Comparison of ENCODE assay signal across 8 mouse cellular contexts in genomic region chr10:95183051-95183450, GRCm38 (mm10).
DNase-seq lines count a peak whose midpoint lies in the region; ATAC-seq and TF ChIP-seq lines count a peak whose summit lies in the region.

No protein-coding gene starts in this region.

- H3K9ac ChIP-seq in embryonic facial prominence, embryonic 11.5 days (replicated peaks; ENCODE audit: low read length) = no peak overlapping the region
- H3K9ac ChIP-seq in lung, embryonic 14.5 days = no peak overlapping the region

- 0 out of 2 replicates have a peak, but pooled peaks have one; percentile 48 for ATAC-seq in embryonic facial prominence, embryonic 11.5 days (replicated peaks; ENCODE audit: insufficient number of reproducible peaks, low FRiP score, low TSS enrichment, low read depth)
- ATAC-seq in lung, embryonic 14.5 days (ENCODE audit: insufficient read depth) = no peak
- ATAC-seq in CD4-positive, CD25-positive, alpha-beta regulatory T cell, adult 4 months = no peak

- no peak overlapping the region for H3K4me2 ChIP-seq in embryonic facial prominence, embryonic 11.5 days (ENCODE audit: low read depth, low read length)
- no peak overlapping the region for H3K4me2 ChIP-seq in lung, embryonic 14.5 days

- H3K4me3 ChIP-seq in embryonic facial prominence, embryonic 11.5 days (ENCODE audit: low read depth, low read length) = no peak overlapping the region
- H3K4me3 ChIP-seq in embryonic facial prominence, embryonic 10.5 days = no peak overlapping the region
- no peak overlapping the region for H3K4me3 ChIP-seq in lung, embryonic 14.5 days (ENCODE audit: low read depth, low read length)

- no peak overlapping the region for H3K27ac ChIP-seq in embryonic facial prominence, embryonic 11.5 days (replicated peaks; ENCODE audit: low read depth, low read length)
- no peak overlapping the region for H3K27ac ChIP-seq in embryonic facial prominence, embryonic 10.5 days (replicated peaks)
- no peak overlapping the region for H3K27ac ChIP-seq in lung, embryonic 14.5 days (ENCODE audit: low read depth)

- 76% methylated on average over 4 of the region's 4 CpGs for WGBS in embryonic facial prominence, embryonic 11.5 days
- 84% methylated on average over 4 of the region's 4 CpGs for WGBS in embryonic facial prominence, embryonic 10.5 days
- 44% methylated on average over 4 of the region's 4 CpGs for WGBS in lung, embryonic 14.5 days

- no peaks in the 10 kb centered on the region for H3K27me3 ChIP-seq in embryonic facial prominence, embryonic 11.5 days (ENCODE audit: control insufficient read depth, insufficient read depth, low read length)
- no peaks in the 10 kb centered on the region for H3K27me3 ChIP-seq in embryonic facial prominence, embryonic 10.5 days (replicated peaks; ENCODE audit: low read depth, poor library complexity, severe bottlenecking)
- H3K27me3 ChIP-seq in lung, embryonic 14.5 days (ENCODE audit: insufficient read depth, low read length) = no peaks in the 10 kb centered on the region

- no peaks in the 10 kb centered on the region for H3K36me3 ChIP-seq in embryonic facial prominence, embryonic 11.5 days (replicated peaks; ENCODE audit: control insufficient read depth, insufficient read depth, low read depth, low read length)
- no peaks in the 10 kb centered on the region for H3K36me3 ChIP-seq in embryonic facial prominence, embryonic 10.5 days (replicated peaks)
- H3K36me3 ChIP-seq in lung, embryonic 14.5 days (ENCODE audit: insufficient read depth) = no peaks in the 10 kb centered on the region

- H3K9me3 ChIP-seq in embryonic facial prominence, embryonic 11.5 days (replicated peaks; ENCODE audit: control insufficient read depth, low read length) = no peaks in the 10 kb centered on the region
- no peaks in the 10 kb centered on the region for H3K9me3 ChIP-seq in embryonic facial prominence, embryonic 10.5 days
- H3K9me3 ChIP-seq in lung, embryonic 14.5 days (ENCODE audit: low read depth, low read length) = no peaks in the 10 kb centered on the region

- DNase-seq in embryonic facial prominence, embryonic 11.5 days (ENCODE audit: low spot score) = no peak
- no peak for DNase-seq in embryonic facial prominence, embryonic 10.5 days (ENCODE audit: low spot score)
- DNase-seq in 3134 (ENCODE audit: extremely low read depth, insufficient read length, low spot score) = peak; percentile 34
- DNase-seq in cerebellum, postnatal 14 days = peak; percentile 85 to 91
- DNase-seq in heart, postnatal 14 days = peak; percentile 76
- DNase-seq in lung, embryonic 14.5 days = peak; percentile 83
- DNase-seq in testis, postnatal 14 days (ENCODE audit: low spot score) = peak; percentile 51

- no peak for TF ChIP-seq CTCF in lung, embryonic 14.5 days (IDR thresholded peaks at IDR 0.05; ENCODE audit: low read depth)

- no peaks in the 10 kb centered on the region for H3K4me1 ChIP-seq in embryonic facial prominence, embryonic 11.5 days (ENCODE audit: control insufficient read depth, insufficient read depth, low read length)
- 0 out of 2 replicates have a peak, but pooled peaks cover 4% of the 10 kb centered on the region for H3K4me1 ChIP-seq in embryonic facial prominence, embryonic 10.5 days
- peaks cover 13% of the 10 kb centered on the region for H3K4me1 ChIP-seq in lung, embryonic 14.5 days (ENCODE audit: insufficient read depth)

- intact Hi-C loops in heart, postnatal 14 days (cut with DNase I) = no loop called here

Comparison
In these comparisons a context has a peak if more than half of its experiments do, and no peak if none do; other contexts are left out.
1. DNase-seq: peak in 3134 (single experiment), cerebellum, postnatal 14 days (2 of 2), heart, postnatal 14 days (2 of 2), lung, embryonic 14.5 days (single experiment) and testis, postnatal 14 days (single experiment); none in embryonic facial prominence, embryonic 11.5 days (single experiment) and embryonic facial prominence, embryonic 10.5 days (single experiment).